In genomic region chr6:129233366-129233954, GRCm38 (mm10) we compare ENCODE assay signal across 13 mouse cellular contexts. TPM values are rescaled to one million over a fixed set of nuclear protein-coding genes. Genes with fewer than 3 reads are reported as not detected.
A peak's percentile ranks its signal among the peaks of the same experiment; 100 is the strongest.
DNase-seq lines count a peak whose midpoint lies in the region; ATAC-seq and TF ChIP-seq lines count a peak whose summit lies in the region.
"Had no signal": no experiment of that assay in that cellular context is flagged by ENCODE, and none has a peak within 500 bp of the region (broad histone marks: within the 10 kb centered on the region; RNA-seq: fewer than 3 reads in every experiment).

No protein-coding gene starts in this region.

- TF ChIP-seq POLR2A in MEL (IDR thresholded peaks at IDR 0.05; ENCODE audit: control insufficient read depth in 1 of 2, insufficient read depth in 1 of 2, low read depth in 1 of 2, low read length in 2 of 2, poor library complexity in 1 of 2) = no peak

- H3K9me3 ChIP-seq in limb, embryonic 15.5 days = no peaks in the 10 kb centered on the region
- H3K9me3 ChIP-seq in limb, embryonic 10.5 days (replicated peaks) = no peaks in the 10 kb centered on the region
- H3K9me3 ChIP-seq in MEL (replicated peaks; ENCODE audit: insufficient read depth, low read length) = no peaks in the 10 kb centered on the region
- H3K9me3 ChIP-seq in liver, embryonic 15.5 days (replicated peaks) = no peaks in the 10 kb centered on the region
- H3K9me3 ChIP-seq: neural tube, embryonic 13.5 days had no signal

- H3K4me2 ChIP-seq in limb, embryonic 15.5 days = no peak overlapping the region
- no peak overlapping the region for H3K4me2 ChIP-seq in liver, embryonic 15.5 days
- H3K4me2 ChIP-seq: neural tube, embryonic 13.5 days had no signal

- no peak for TF ChIP-seq CTCF in MEL (IDR thresholded peaks at IDR 0.05 in 2 of 3, conservative IDR thresholded peaks at IDR 0.05 in 1 of 3; ENCODE audit: control insufficient read depth in 1 of 3, insufficient read depth in 1 of 3, low read depth in 2 of 3, low read length in 3 of 3, poor library complexity in 1 of 3, severe bottlenecking in 1 of 3)

- H3K27ac ChIP-seq in limb, embryonic 15.5 days = 0 out of 2 replicates have a peak overlapping the region, but pooled peaks have one; percentile 43
- H3K27ac ChIP-seq in limb, embryonic 10.5 days = no peak overlapping the region
- peak overlapping the region; percentile 100 for H3K27ac ChIP-seq in MEL (ENCODE audit: control insufficient read depth, low read depth, low read length)
- peak overlapping the region; percentile 83 for H3K27ac ChIP-seq in liver, embryonic 15.5 days (replicated peaks)
- H3K27ac ChIP-seq: hindbrain, postnatal 0 days; neural tube, embryonic 13.5 days had no signal

- no peak for TF ChIP-seq RAD21 in MEL (IDR thresholded peaks at IDR 0.05; ENCODE audit: low read depth, low read length)

- peak; percentile 46 for DNase-seq in CD4-positive, CD25-positive, alpha-beta regulatory T cell, adult 2 months (ENCODE audit: low read depth, low spot score)
- no peak for DNase-seq in limb, embryonic 10.5 days (ENCODE audit: low spot score)
- DNase-seq in MEL (ENCODE audit: low read depth, low spot score) = peak; percentile 70
- DNase-seq in urinary bladder, postnatal 14 days (ENCODE audit: low spot score) = no peak
- DNase-seq: right cerebral cortex, postnatal 4 days had no signal

- no peak overlapping the region for H3K4me3 ChIP-seq in limb, embryonic 15.5 days
- H3K4me3 ChIP-seq in limb, embryonic 10.5 days = no peak overlapping the region
- H3K4me3 ChIP-seq in MEL (ENCODE audit: control insufficient read depth in 1 of 2, insufficient read depth in 1 of 2, low read depth in 2 of 2, low read length in 2 of 2) = peak overlapping the region; percentile 16 to 51
- no peak overlapping the region for H3K4me3 ChIP-seq in liver, embryonic 15.5 days (replicated peaks)
- H3K4me3 ChIP-seq: neural tube, embryonic 13.5 days had no signal

- H3K27me3 ChIP-seq in limb, embryonic 15.5 days = no peaks in the 10 kb centered on the region
- H3K27me3 ChIP-seq in limb, embryonic 10.5 days (ENCODE audit: low read depth, poor library complexity, severe bottlenecking) = no peaks in the 10 kb centered on the region
- no peaks in the 10 kb centered on the region for H3K27me3 ChIP-seq in MEL (ENCODE audit: control insufficient read depth in 1 of 2, insufficient read depth in 2 of 2, low read length in 2 of 2)
- no peaks in the 10 kb centered on the region for H3K27me3 ChIP-seq in liver, embryonic 15.5 days
- H3K27me3 ChIP-seq: neural tube, embryonic 13.5 days had no signal

- H3K9ac ChIP-seq in limb, embryonic 15.5 days = no peak overlapping the region
- H3K9ac ChIP-seq in MEL (ENCODE audit: control insufficient read depth, low read depth, low read length, poor library complexity, severe bottlenecking) = peak overlapping the region; percentile 79
- H3K9ac ChIP-seq in liver, embryonic 15.5 days = no peak overlapping the region
- H3K9ac ChIP-seq: neural tube, embryonic 13.5 days had no signal

- ATAC-seq in CD4-positive, CD25-positive, alpha-beta regulatory T cell, adult 4 months = no peak
- ATAC-seq in limb, embryonic 15.5 days (ENCODE audit: insufficient number of reproducible peaks, low FRiP score, low TSS enrichment, low read depth) = no peak
- ATAC-seq in liver, embryonic 15.5 days (ENCODE audit: insufficient read depth) = no peak
- no peak for ATAC-seq in activated CD4-positive, CD25-positive, alpha-beta regulatory T cell, adult 4 months
- ATAC-seq: hindbrain, postnatal 0 days had no signal

- 74% methylated on average over 6 of the region's 6 CpGs for WGBS in limb, embryonic 15.5 days
- 81% methylated on average over 6 of the region's 6 CpGs for WGBS in limb, embryonic 10.5 days
- 56% methylated on average over 6 of the region's 6 CpGs for WGBS in liver, embryonic 15.5 days (ENCODE audit: insufficient replicate concordance)

- H3K79me2 ChIP-seq in MEL (ENCODE audit: control insufficient read depth, insufficient read depth, low read length, poor library complexity) = peaks cover 5% of the 10 kb centered on the region

- peaks cover 24% of the 10 kb centered on the region for H3K4me1 ChIP-seq in limb, embryonic 15.5 days
- H3K4me1 ChIP-seq in limb, embryonic 10.5 days = peaks cover 4% of the 10 kb centered on the region
- peaks cover 39 to 66% of the 10 kb centered on the region in 2 experiments for H3K4me1 ChIP-seq in MEL (ENCODE audit: control insufficient read depth in 1 of 2, insufficient read depth in 2 of 2, low read length in 2 of 2)
- peaks cover 84% of the 10 kb centered on the region for H3K4me1 ChIP-seq in liver, embryonic 15.5 days (replicated peaks)

- no peaks in the 10 kb centered on the region for H3K36me3 ChIP-seq in limb, embryonic 15.5 days
- H3K36me3 ChIP-seq in limb, embryonic 10.5 days = no peaks in the 10 kb centered on the region
- H3K36me3 ChIP-seq in MEL (ENCODE audit: control insufficient read depth in 1 of 2, insufficient read depth in 2 of 2, low read length in 2 of 2) = peaks cover 0 to 67% of the 10 kb centered on the region in 2 experiments; a peak in 2 of 4 replicates
- no peaks in the 10 kb centered on the region for H3K36me3 ChIP-seq in liver, embryonic 15.5 days (replicated peaks)
- H3K36me3 ChIP-seq: neural tube, embryonic 13.5 days had no signal

- peak; percentile 19 to 25; a peak in 3 of 4 replicates for TF ChIP-seq EP300 in MEL (IDR thresholded peaks at IDR 0.05; ENCODE audit: low read depth in 1 of 2, low read length in 2 of 2)

TF ChIP-seq in MEL, 35 proteins besides CTCF, POLR2A, EP300 and RAD21:
- peak; percentile 53; the same call in 1 of the 2 replicates for TF ChIP-seq TBP (IDR thresholded peaks at IDR 0.05; ENCODE audit: low read depth, low read length)
- TF ChIP-seq CHD2 (IDR thresholded peaks at IDR 0.05; ENCODE audit: low read length) = peak; percentile 34; the same call in 1 of the 2 replicates
- 0 out of 2 replicates have a peak, but pooled peaks have one; percentile 25 for TF ChIP-seq NELFE (IDR thresholded peaks at IDR 0.05; ENCODE audit: low read depth, low read length)
- TF ChIP-seq MAZ (IDR thresholded peaks at IDR 0.05; ENCODE audit: low read depth, low read length) = no peak
- peak; percentile 17; the same call in 1 of the 2 replicates for TF ChIP-seq SMC3 (IDR thresholded peaks at IDR 0.05; ENCODE audit: low read depth, low read length)
- TF ChIP-seq NRF1 (IDR thresholded peaks at IDR 0.05; ENCODE audit: insufficient read depth, low read depth, low read length, poor library complexity, severe bottlenecking) = no peak
- TF ChIP-seq ZMIZ1 (IDR thresholded peaks at IDR 0.05; ENCODE audit: low read depth, low read length) = peak; percentile 74
- TF ChIP-seq MYB (IDR thresholded peaks at IDR 0.05; ENCODE audit: low read depth, low read length) = peak; percentile 44; the same call in 1 of the 2 replicates

RNA-seq across cellular contexts. Expression of gene Cd69, which starts 41.8 kb away (rescaled TPM):
- polyA plus RNA-seq in CD4-positive, CD25-positive, alpha-beta regulatory T cell, adult 4 months (2017; shearing (Covaris generic)) = 100 to 1,000 TPM; 220 to 231 TPM
- 0.13 and 0.56 TPM in 2 replicates for polyA plus RNA-seq in limb, embryonic 15.5 days (2015; fragmentation: Nextera tagmentation; extraction: Ambion mirVana)
- 0.16 TPM in 1 of 2 replicates, not detected in the other for polyA plus RNA-seq in limb, embryonic 10.5 days (2016; fragmentation: Nextera tagmentation; extraction: Ambion mirVana)
- total RNA-seq in MEL (2012; rRNA removed) = 0.26 TPM in 1 of 2 replicates, not detected in the other
- not detected for polyA plus RNA-seq in MEL (2012; ENCODE audit: insufficient read depth in 1 of 2, insufficient read length in 2 of 2, low read depth in 1 of 2, low replicate concordance in 2 of 2, missing spikeins in 1 of 2)
- 0.93 and 1.2 TPM in 2 replicates for polyA plus RNA-seq in liver, embryonic 15.5 days (2015; fragmentation: Nextera tagmentation; extraction: Ambion mirVana)
- 100 to 1,000 TPM; 233 to 245 TPM for polyA plus RNA-seq in activated CD4-positive, CD25-positive, alpha-beta regulatory T cell, adult 4 months (2017; shearing (Covaris generic))
- total RNA-seq: hindbrain, postnatal 0 days; layer of hippocampus, postnatal 36 days had no signal
- polyA plus RNA-seq: forebrain, embryonic 11.5 days; hindbrain, postnatal 0 days; neural tube, embryonic 13.5 days had no signal

RNA-seq across cellular contexts. Expression of gene Clec2d, which starts 53.0 kb away (rescaled TPM):
- polyA plus RNA-seq in CD4-positive, CD25-positive, alpha-beta regulatory T cell, adult 4 months (2017; shearing (Covaris generic)) = 10 to 100 TPM in 1 of 2 experiments, 1 to 10 TPM in 1; 7.8 to 11.7 TPM
- 0.44 TPM in 1 of 2 replicates, not detected in the other for polyA plus RNA-seq in limb, embryonic 15.5 days (2015; fragmentation: Nextera tagmentation; extraction: Ambion mirVana)
- not detected in 2 replicates for polyA plus RNA-seq in limb, embryonic 10.5 days (2016; fragmentation: Nextera tagmentation; extraction: Ambion mirVana)
- 1.7 and 2.8 TPM in 2 replicates for total RNA-seq in MEL (2012; rRNA removed)
- polyA plus RNA-seq in MEL (2012; ENCODE audit: insufficient read depth in 1 of 2, insufficient read length in 2 of 2, low read depth in 1 of 2, low replicate concordance in 2 of 2, missing spikeins in 1 of 2) = under 1 TPM in 1 of 2 experiments, not detected in 1; 0.50 TPM
- 0.58 and 0.59 TPM in 2 replicates for polyA plus RNA-seq in liver, embryonic 15.5 days (2015; fragmentation: Nextera tagmentation; extraction: Ambion mirVana)
- 10 to 100 TPM; 22.9 to 25.2 TPM for polyA plus RNA-seq in activated CD4-positive, CD25-positive, alpha-beta regulatory T cell, adult 4 months (2017; shearing (Covaris generic))
- polyA plus RNA-seq: forebrain, embryonic 11.5 days; hindbrain, postnatal 0 days; neural tube, embryonic 13.5 days had no signal

Comparison
In these comparisons a context has a peak if more than half of its experiments do, and no peak if none do; other contexts are left out.
1. DNase-seq: peak in CD4-positive, CD25-positive, alpha-beta regulatory T cell, adult 2 months (single experiment) and MEL (single experiment); none in limb, embryonic 10.5 days (single experiment) and urinary bladder, postnatal 14 days (single experiment).
2. H3K4me3 ChIP-seq: peak in MEL (2 of 2); none in limb, embryonic 15.5 days (single experiment), limb, embryonic 10.5 days (single experiment) and liver, embryonic 15.5 days (single experiment).
3. RNA of gene Cd69, which starts 41.8 kb away (polyA plus RNA-seq): 233 to 245 TPM in activated CD4-positive, CD25-positive, alpha-beta regulatory T cell, adult 4 months and 220 to 231 TPM in CD4-positive, CD25-positive, alpha-beta regulatory T cell, adult 4 months; 0.93 to 1.2 TPM in liver, embryonic 15.5 days, 0.16 TPM in limb, embryonic 10.5 days, 0.13 to 0.56 TPM in limb, embryonic 15.5 days and not detected in MEL; every median in the first group is over 10 times any median in the second.